Mouse (Mus musculus) lung, adult 10 weeks (tissue): ENCODE measurements around the gene Gnb5. TPM values are rescaled to one million over a fixed set of nuclear protein-coding genes. Genes with fewer than 3 reads are reported as not detected.

Experiments used
- polyA plus RNA-seq: library from polyadenylated mRNA; stranded (reverse); fragments of 350-450 nt; fragmentation: Illumina TruSeq; extraction: RNeasy Lipid Tissue Mini Kit (QIAGEN cat#74804); gene quantifications from one replicate; pipeline ENCODE4 v1.2.3, GENCODE M21; 2014; ENCODE audit warnings: low read depth, low replicate concordance; ENCODE audit not compliant: insufficient read depth

The Gnb5 gene
- polyA plus RNA-seq, result 8.8 TPM

GRCm38 (mm10) chr9:75306126-75306898, at the start of gene Gnb5:
Gene Gnb5, plus strand, starts transcription at chr9:75306288.

GRCm38 (mm10) chr9:75347458-75347857, 41.4 kb downstream of the Gnb5 start, which contains the start of gene Bcl2l10:
Gene Bcl2l10, plus strand, starts transcription at chr9:75347758.

Other genes with a start within 250 kb of the Gnb5 start
- 3.1 TPM for gene Myo5a, start 235.3 kb upstream of the Gnb5 start, polyA plus RNA-seq
- 22.6 TPM for gene Myo5c, start 74.3 kb upstream of the Gnb5 start, polyA plus RNA-seq
- gene Bcl2l10, start 41.5 kb downstream of the Gnb5 start, polyA plus RNA-seq, result not detected
- gene Mapk6, start 103.7 kb downstream of the Gnb5 start, polyA plus RNA-seq, result 10.1 TPM
- 13.8 TPM for gene Leo1, start 135.2 kb downstream of the Gnb5 start, polyA plus RNA-seq